Mouse (Mus musculus): ENCODE measurements around the gene Dab1. TPM values are rescaled to one million over a fixed set of nuclear protein-coding genes. Genes with fewer than 3 reads are reported as not detected.

Gene Dab1
- polyA plus RNA-seq, 1 experiment = 10.4 TPM

DNA sequence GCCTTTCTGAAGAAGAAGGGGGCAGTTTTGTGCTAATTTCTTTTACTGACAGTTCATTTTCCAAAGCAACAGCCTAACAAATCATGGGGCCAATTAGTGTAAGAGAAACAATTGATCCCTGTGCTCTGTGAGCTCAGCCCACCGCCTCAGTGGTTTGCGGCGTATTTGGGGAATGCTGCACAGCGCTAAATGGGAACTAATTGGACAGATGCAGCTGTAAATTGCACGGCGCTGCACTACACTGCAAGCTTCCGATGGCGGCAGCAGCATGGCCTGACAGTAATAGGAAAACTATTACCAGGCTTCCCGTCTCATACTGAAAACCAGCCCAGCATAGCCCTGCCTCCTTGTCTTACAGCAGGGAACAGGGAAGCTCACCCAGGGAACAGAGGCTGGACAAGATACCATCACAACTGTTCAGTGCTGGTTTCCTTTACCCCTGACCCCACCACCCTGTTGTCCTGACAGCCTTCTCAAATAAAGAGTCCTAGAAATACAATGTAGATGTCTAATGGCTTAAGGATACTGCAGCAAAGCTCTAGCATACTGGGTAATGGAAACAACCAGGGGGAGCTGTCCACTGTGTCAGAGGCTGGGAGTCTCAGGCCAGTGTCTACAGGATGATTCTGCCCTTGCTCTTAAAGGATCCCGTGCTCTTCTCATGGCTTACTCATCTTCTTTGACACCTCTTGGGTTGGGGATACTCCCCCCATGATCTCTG is 1047.8 kb downstream of the Dab1 start:
- no peak for DNase-seq (ENCODE audit: low read depth, low spot score)
- 87% methylated on average over 10 of the region's 10 CpGs for WGBS

DNA sequence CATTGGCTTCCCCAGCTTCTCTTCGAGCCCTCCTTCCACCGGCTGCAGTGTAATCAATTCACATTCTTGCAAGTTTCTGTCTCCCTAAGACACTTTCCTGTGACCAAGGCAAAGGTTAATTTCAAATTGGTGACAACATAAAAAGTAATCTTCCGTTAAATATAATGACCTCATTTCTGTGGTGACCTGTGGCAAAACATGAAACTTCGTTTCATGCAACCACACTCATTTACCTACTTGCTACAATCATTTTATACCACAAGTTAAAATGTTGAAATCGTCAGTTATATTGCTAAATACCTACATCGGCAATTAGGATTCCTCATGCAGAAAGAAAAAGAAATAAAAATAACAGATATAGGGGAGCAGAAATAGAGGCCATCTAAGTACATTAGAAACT is 1048.9 kb downstream of the Dab1 start:
- 74% methylated on average over 6 of the region's 6 CpGs for WGBS
- DNase-seq (ENCODE audit: low read depth, low spot score) = no peak

DNA sequence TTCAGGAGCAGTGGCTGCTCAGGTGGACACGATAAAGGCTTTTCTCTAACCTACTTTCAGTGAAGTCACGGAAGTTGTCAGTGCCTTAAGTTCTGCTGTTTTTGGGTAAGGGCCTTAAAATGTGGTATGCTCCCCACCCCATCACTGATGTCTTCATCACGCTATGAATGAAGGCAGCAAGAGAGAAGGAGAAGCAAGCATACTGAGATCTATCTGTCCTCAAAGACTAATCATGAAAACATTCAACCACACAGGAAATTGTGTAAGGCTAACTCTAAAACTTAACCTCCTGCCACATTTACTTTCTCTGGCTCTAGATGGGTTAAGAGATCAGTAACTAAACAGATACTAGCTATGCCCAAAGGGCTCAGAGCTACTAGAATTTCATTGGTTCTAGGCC is 1050.2 kb downstream of the Dab1 start:
- 74% methylated on average over 3 of the region's 3 CpGs for WGBS
- DNase-seq (ENCODE audit: low read depth, low spot score) = no peak

DNA sequence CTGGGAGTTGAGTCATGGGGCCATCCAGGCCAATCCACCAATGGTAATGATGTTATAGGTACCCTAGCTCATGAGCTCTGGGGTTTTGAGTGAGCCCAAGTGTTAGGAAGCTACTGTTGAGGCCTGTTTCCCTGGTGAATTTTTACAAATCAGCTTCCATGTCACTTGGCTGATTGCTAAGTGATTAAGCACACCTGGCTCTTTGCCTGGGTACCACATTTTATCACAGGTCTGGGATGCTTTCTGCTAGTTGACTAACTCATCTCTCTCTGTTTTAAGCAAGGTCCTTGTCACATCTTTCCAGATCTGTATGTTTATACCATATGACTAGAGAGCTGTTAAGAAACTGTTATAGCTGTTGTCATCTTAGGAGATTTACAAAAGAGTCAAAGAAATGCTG is 1051.6 kb downstream of the Dab1 start:
- DNase-seq (ENCODE audit: low read depth, low spot score) = no peak

GRCm38 (mm10) chr4:104673317-104673716 is 1054.2 kb downstream of the Dab1 start:
- DNase-seq (ENCODE audit: low read depth, low spot score) = no peak
- WGBS = 79% methylated on average over 3 of the region's 3 CpGs

DNA sequence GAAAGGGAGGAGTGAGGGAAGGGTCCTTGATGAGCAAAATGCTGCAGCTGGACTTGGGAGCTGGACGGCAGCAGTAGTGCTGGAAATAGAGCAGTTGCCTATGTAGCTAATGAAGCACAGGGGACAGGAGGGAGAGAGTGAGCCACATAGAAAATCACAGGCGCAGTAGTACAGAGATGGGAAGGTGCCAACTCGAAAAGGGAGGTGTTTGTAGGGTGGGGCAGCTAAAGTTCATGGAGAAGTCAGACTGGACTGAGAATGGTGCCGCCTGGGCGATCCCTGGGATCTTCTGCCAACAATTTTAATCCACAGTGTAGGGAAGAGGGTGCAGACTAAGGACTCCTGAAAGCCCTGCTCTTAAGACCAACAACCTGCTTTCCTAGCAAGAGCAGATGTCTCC is 1055.5 kb downstream of the Dab1 start:
- WGBS = 66% methylated on average over 5 of the region's 5 CpGs
- no peak for DNase-seq (ENCODE audit: low read depth, low spot score)

GRCm38 (mm10) chr4:104678234-104678633 is 1059.1 kb downstream of the Dab1 start:
- 78% methylated on average over 7 of the region's 7 CpGs for WGBS
- no peak for DNase-seq (ENCODE audit: low read depth, low spot score)

GRCm38 (mm10) chr4:104680475-104680874 is 1061.3 kb downstream of the Dab1 start:
- WGBS = 69% methylated on average over 4 of the region's 4 CpGs
- no peak for DNase-seq (ENCODE audit: low read depth, low spot score)

- 52% methylated on average over 18 of the region's 18 CpGs for WGBS
Measured at GRCm38 (mm10) chr4:104686137-104686809, 1067.1 kb downstream of the Dab1 start.

DNA sequence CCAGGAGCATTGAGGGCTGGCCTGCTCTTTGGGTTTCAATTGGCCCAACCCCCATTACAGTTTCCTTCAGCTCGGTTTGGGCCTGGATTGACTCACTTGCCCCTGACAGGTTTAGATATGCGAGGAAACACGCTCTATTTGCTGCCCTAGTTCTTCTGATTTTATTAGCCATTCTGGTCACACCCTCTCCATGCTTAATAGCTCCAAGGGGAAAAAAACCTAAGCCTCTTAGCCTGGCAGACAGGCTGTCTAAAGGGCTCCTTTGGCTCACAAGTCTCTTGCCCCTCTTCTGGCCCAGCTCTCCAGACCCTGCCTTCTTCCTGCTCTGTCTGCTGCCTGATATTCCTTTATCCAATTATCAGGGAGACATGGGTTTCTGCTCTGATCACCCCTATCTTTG is 1069.9 kb downstream of the Dab1 start:
- DNase-seq (ENCODE audit: low read depth, low spot score) = no peak
- WGBS = 25% methylated on average over 3 of the region's 3 CpGs

More at GRCm38 (mm10) chr4:104686137-104686809, 1067.1 kb downstream of the Dab1 start:
- DNase-seq (ENCODE audit: low read depth, low spot score) = no peak

GRCm38 (mm10) chr4:104691026-104691425 is 1071.9 kb downstream of the Dab1 start:
- WGBS = 85% methylated on average over 7 of the region's 7 CpGs
- no peak for DNase-seq (ENCODE audit: low read depth, low spot score)

DNA sequence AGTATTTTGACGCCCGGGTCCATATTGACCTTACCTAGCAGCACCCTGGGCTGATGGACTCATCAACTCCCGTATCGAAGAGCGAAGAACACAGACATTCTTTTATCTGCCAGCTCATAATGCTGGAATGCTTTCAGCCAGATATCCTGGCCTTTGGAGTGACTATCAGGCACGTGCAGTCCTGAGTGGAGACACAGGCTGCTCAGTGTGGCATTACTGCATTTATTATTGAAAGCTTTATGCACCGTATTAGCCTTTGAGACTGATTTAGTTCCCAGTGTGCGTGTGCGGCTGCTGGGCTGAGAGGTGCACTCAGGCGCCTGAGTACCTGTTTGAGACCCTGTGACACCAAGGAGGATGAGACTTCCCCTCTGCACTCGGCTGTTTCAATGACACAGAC is 1075.0 kb downstream of the Dab1 start:
- WGBS = 79% methylated on average over 11 of the region's 11 CpGs
- DNase-seq (ENCODE audit: low read depth, low spot score) = no peak

- 88% methylated on average over 3 of the region's 3 CpGs for WGBS
- DNase-seq (ENCODE audit: low read depth, low spot score) = no peak
Measured at GRCm38 (mm10) chr4:104696522-104696921, 1077.4 kb downstream of the Dab1 start.

DNA sequence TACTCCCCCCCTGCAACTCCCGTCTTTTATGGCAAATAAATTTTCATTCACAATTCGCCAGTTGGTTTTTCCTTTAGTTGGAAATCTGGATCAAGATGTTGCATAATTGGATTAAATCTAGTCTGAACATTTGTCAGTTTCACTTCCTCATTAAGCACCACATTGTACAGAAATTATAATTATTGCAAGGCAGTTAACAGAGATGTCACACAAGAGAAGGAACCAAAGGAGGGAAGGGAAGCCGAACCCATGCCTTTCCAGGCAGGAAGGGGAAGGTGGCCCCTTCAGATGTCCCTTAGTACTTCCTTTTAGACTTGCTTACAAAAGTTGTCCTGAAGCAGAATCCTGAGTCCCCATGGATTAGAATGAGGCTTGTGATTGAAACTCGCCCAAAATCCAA is 1078.5 kb downstream of the Dab1 start:
- 59% methylated on average over 4 of the region's 4 CpGs for WGBS
- no peak for DNase-seq (ENCODE audit: low read depth, low spot score)

DNA sequence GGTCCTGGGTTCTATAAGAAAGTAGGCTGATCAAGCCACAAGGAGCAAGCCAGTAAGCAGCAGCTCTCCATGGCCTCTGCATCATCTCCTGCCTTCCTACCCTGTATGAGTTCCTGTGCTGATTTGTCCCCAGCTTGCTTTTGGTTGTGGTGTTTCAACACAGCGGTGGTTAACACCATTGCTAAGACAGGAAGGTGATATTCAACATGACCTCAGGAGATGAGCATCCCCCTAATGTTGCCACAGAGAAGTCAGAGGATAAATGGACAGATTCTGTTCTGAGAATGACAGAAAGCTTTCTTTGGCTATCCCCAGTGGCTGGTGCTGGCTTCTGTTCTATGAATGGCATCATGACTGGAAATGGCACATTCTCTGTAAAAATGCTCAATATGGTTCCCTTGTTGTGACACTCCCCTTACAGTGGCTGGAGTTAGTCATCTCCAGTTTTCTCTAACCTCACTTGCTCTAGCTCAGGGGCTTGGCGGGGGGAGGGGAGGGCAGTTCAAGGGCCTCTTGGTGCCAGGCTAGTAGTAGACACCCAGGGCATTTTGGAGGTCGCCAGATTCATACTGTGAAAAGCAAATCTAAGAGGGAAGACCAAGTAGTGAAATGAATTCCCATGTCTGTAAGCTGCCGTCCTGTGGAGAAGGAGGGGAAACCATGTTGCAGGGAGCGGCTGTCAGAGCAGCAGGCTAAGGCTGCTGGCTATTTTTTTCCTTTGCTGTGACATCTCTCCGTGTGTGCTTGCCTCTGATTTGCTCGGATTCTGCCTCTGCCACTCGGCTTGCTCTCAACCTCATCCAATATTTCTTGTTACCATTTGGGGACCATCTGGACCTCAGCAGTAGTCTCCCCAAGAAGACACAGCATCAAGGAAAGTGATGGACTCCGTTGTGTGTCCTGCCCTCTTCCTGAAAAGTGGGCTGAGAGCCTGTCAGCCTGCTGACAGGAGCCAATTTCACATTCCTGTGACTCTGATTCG is 1086.8 kb downstream of the Dab1 start:
- WGBS = 61% methylated on average over 10 of the region's 10 CpGs

DNA sequence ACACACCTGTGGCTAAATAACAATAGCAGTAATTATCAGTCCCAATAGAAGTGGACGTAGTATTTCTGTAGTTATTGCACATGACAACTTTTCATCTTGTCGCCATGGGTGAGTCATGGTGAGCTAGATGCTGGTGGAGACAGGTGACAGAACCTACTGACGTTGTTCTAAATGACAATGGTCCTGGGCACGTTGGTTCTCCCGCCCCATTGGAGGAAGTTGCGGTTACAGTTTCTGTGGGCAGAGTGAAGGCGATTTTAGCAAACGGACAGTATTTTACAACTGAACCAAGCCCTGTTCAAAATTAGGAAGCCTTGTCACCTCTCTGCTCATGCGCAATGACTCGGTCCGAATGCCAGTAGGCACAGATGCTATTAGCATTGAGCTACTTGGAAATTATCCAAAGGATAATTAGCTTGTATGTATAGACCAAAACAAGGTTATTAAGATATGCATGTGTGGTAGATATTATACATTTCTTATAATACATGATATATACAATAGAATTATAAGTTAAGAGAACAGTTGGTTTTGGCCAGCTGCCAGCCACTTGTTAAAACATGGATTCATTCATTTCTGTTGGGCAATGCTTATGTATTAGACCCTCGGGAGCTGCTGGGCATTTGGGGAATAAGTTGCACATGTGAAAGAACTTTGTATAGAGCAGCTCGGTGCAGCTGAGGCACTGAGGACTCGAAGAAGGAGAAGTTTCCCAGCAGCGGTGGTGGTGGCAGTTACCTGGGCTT is 1093.4 kb downstream of the Dab1 start:
- WGBS = 80% methylated on average over 15 of the region's 15 CpGs
- DNase-seq (ENCODE audit: low read depth, low spot score) = no peak

More for the DNA sequence above, 1086.8 kb downstream of the Dab1 start:
- no peak for DNase-seq (ENCODE audit: low read depth, low spot score)

DNA sequence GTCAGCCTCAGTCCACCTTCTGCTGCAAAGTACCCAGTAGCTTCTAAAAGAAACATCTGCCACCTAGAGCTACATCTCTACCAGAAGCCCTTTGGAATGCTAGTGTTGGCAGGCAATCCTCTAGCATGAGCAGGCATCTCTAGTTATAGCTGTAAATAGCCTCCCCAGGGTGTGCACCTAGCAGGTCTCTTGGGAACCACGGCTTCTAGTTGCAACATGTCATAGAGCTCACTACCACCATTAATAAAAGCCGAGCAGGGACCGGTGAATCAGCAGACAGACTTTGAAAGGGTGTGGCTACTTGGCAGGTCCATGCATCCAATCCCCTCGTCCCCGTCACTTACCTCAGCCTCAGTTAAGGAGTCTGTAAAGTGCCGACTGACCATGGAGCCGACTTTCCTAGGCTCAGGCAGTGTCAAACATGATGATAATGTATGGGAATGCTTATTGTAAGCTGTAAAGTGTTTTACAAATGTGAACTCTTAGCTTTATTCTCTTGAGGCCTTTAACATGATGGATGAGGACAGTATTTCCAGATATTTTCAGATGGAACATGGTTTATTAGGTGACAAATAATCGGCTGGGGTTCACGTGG is 1095.9 kb downstream of the Dab1 start:
- DNase-seq (ENCODE audit: low read depth, low spot score) = no peak
- 48% methylated on average over 9 of the region's 9 CpGs for WGBS

DNA sequence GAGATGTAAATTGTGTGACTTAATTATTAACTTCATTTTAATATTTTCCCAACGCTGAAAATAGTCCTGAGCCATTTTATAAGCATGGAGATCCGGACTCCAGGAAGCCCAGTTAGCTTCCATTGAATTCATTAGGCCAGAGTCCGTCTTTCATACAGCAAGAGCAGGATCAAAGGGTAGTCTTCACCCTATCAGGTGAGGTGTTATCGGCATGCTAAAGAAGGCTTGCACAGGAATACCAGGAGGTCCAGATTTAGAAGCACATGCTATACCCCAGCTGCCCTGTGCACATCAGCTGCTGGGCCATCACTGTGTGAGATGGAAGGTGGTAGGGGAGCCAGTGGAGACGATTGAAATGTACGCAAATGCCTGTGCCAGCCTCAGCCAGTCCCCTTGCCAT is 1096.7 kb downstream of the Dab1 start:
- WGBS = 60% methylated on average over 6 of the region's 6 CpGs
- no peak for DNase-seq (ENCODE audit: low read depth, low spot score)

GRCm38 (mm10) chr4:104716506-104716905 is 1097.3 kb downstream of the Dab1 start:
- DNase-seq (ENCODE audit: low read depth, low spot score) = no peak
- 43% methylated on average over 1 of the region's 1 CpGs for WGBS
